Mouse (Mus musculus) mature B cell (primary cell): ENCODE results near the gene Adi1.

ENCODE experiments used
- in situ Hi-C: fragments of 300-500 bp; cut with MboI; formaldehyde crosslinking; loops from 2 replicates; pipeline ENCODE4 v1.14.3; 2019

Adi1 gene

GRCm38 (mm10) chr12:28675121-28675924 lies at the start of gene Adi1:
Gene Adi1, plus strand, starts transcription at chr12:28675231.
- in situ Hi-C loops: no loop called here

DNA sequence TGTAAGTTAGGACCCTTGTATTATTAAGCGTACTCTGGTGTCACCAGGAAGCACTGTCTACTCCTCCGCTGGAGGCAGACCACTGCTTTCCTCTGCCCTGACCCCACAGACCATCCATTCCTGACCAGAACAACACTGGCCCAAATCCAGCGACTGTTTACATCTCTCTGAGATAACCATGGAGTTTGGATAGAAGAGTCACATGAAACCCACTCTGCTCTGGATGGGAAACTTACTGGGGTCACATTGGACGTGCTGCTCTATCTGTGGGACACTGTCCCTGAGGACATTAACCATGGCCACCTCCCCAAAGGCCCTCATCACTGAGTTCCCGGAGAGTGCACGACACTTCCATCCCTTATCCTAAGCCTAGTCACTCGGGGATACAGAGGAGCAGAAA lies 49.6 kb upstream of the Adi1 start:
- in situ Hi-C loops: no loop called here

DNA sequence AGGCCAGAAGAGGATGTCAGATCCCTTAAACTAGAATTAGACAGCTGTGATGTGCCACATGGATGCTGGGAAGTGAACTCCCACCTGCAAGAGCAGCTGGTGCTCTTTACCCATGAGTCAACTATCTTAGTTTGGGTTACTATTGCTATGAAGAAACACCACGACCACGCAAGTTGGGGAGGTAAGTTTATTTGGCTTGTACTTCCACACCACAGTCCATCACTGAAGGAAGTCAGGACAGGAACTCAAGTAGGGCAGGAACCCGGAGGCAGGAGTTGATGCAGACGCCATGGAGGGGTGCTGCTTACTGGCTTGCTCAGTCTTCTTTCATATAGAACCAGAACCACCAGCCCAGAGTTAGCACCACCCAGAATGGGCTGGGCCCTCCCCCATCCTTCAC lies 47.9 kb upstream of the Adi1 start:
- in situ Hi-C loops: no loop called here

DNA sequence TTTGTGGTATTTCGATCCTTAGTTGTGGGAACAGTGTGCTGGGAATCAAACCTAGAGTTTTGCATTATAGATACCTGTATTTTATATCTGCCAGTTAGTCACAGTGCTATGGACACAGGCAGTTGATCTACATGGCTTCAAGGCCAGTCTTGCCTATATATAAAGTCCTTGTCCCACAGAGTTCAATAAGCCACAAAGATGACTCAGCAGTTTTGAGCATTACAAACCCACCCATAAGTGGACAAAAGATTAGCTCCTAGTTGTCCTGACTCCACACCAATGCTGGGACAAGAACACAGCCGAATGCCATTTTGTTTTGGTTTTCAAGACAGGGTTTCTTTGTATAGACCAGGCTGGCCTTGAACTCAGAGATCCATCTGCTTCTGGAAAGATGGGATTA lies 46.6 kb upstream of the Adi1 start:
- in situ Hi-C loops: no loop called here

GRCm38 (mm10) chr12:28635058-28635534 lies 39.9 kb upstream of the Adi1 start:
- in situ Hi-C loops: loop anchor here (5.0 kb wide), 1 partner anchor 112 kb away; no protein-coding TSS in a partner anchor

- in situ Hi-C loops: loop anchor here (5.0 kb wide), 1 partner anchor 111 kb away; no protein-coding TSS in a partner anchor
Observed at GRCm38 (mm10) chr12:28635535-28636476, 39.2 kb upstream of the Adi1 start, which contains the start of gene Rps7. Gene Rps7, minus strand, starts transcription at chr12:28635953.

- in situ Hi-C loops: loop anchor here (5.0 kb wide), 1 partner anchor 111 kb away; no protein-coding TSS in a partner anchor
Observed at GRCm38 (mm10) chr12:28636543-28636942, 38.5 kb upstream of the Adi1 start.

DNA sequence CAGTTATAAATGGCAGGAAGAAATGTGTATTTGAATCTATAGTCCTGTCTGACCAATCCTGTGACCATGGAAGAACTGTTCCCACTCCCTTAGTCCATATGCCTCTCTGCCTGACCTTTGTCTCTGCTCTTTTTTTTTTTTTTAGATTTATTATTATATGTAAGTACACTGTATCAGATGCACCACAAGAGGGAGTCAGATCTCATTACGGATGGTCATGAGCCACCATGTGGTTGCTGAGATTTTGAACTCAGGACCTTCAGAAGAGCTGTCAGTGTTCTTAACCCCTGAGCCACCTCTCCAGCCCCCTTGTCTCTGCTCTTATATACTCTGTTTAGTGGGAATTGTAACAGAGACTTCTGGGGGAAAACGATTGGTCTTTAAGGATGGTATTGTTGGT lies 36.3 kb upstream of the Adi1 start:
- in situ Hi-C loops: loop anchor here (5.0 kb wide), 1 partner anchor 109 kb away; no protein-coding TSS in a partner anchor

DNA sequence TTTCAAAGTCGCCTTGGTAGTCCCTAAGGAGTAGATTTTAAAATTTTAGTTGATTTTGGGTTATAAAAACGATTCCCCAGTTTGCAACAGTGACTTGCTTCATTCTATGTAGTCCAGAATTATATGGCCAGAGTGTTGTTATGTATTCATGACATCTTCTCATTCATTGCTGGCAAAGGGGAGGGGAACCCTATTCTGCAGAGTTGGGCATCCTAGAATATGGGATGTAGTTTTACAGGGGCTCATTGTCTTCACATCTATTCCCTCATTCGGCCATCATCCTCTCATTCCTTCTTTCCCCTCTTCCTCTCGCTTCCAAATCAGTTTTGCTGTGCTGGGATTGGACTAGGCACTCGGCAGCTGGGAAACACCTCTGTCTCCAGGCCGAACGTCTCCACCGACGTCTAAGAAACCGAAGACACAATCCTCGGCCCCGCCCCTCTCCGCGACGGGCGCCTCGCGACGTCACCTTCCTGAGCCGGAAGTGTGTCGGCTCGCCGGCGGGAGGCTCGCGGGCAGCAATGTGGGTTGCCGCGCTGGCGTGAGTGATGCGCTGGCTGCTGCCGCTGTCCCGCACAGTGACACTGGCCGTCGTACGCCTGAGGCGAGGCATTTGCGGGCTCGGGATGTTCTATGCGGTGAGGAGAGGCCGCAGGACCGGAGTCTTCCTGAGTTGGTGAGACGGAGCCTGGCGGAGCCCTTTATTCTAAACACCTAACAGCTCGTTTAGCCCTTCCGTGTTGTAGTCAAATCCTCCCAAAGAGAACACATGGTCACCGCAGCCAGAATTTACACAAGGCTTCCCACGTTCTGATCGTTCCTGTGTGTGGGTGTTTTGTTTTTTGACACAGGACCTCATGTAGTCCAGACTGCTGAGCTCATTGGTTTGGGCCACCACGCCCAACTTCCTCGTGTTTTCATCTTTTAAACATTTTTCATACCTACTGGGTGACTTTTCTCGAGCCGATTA lies 25.6 kb upstream of the Adi1 start, which contains the start of gene Rnaseh1:
Gene Rnaseh1 (plus strand): TSS at position 462 of the 970 bp plus-strand sequence.
- in situ Hi-C loops: no loop called here

GRCm38 (mm10) chr12:28662628-28663027 lies 12.4 kb upstream of the Adi1 start:
- in situ Hi-C loops: no loop called here

GRCm38 (mm10) chr12:28666734-28667133 lies 8.3 kb upstream of the Adi1 start:
- in situ Hi-C loops: no loop called here

DNA sequence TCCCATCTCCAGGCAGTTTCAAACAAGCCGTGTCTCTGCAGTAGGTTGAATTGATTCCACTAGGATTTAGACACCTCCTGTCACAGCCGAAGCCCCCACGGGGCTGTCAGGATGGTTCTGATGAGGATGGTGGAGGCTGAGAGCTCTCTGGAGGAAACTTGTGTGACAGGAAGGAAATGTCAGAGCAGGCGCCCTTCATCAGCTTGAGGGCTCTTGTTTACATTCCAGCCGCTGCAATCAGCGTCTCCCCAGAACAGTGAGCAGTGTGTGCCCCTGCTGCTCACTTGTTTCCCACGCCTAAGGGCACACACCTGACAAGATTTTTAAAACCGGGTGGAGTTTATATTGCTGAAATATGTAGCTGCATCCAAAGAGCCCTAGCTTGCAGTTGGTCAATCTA lies 7.7 kb upstream of the Adi1 start:
- in situ Hi-C loops: no loop called here

DNA sequence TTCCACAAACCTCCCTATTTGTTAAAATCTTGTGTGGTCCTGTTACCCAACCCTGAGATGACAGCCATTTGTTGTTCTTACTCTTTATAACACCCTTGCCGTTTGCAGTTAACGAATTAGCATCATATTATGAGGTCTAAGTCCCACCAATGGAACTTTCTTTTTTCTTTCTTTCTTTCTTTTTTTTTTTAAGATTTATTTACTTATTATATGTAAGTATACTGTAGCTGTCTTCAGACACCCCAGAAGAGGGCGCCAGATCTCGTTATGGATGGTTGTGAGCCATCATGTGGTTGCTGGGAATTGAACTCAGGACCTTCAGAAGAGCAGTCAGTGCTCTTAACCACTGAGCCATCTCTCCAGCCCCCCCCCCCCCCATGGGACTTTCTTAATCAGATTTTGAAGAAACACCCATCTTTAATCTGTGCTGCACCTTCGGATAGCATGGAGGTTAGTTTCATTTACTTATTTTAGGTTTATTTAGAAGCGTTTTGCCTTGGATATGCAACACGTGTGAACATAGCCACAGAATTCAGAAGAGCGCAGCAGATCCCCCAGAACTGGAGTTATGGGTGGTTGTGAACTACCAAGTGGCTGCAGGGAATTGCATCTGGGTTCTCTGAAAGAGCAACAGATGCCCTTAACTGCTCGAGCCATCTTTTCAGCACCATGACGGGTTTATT lies 852 bp upstream of the Adi1 start:
- in situ Hi-C loops: no loop called here

GRCm38 (mm10) chr12:28675925-28676209 lies 836 bp downstream of the Adi1 start:
- in situ Hi-C loops: no loop called here

GRCm38 (mm10) chr12:28684674-28685073 lies 9.6 kb downstream of the Adi1 start:
- in situ Hi-C loops: no loop called here

DNA sequence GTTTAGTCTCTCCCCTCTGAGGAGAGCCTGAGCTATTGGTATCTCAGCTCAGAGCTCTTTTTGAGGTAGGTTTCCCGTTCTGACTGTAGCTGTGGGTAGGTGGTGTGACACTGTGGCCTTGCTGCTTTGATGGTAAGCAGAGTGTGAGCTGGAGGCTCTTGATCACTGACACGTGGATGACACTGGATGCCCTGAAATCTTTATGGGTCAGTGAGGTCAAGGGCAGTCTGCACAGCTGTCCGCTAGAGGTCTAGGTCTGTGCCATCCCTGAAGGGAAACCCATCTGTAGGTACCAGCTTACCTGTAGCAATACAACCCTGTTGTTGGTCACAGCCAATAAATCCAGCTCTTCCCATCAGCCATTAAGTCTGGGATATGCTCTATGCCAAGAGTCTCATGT lies 10.7 kb downstream of the Adi1 start:
- in situ Hi-C loops: no loop called here

GRCm38 (mm10) chr12:28686199-28686879 lies 11.3 kb downstream of the Adi1 start:
- in situ Hi-C loops: no loop called here

DNA sequence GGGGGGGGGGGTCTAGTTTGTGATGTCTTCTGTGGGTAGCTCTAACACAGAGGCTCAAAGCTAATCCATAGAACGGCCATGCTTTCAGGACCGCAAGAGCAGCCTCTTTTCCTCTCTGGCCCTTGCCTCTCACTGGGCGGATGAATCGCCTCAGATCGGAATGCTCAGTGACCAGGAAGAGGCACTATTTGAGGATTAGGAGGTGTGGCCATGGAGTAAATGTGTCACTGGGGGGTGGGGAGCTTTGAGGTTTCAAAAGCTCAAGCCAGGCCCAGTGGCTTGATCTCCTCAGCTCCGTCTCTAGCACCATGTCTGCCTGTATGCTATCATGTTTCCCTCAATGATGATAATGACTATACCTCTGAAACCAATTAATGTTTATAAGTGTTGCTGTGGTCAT lies 14.0 kb downstream of the Adi1 start:
- in situ Hi-C loops: no loop called here

DNA sequence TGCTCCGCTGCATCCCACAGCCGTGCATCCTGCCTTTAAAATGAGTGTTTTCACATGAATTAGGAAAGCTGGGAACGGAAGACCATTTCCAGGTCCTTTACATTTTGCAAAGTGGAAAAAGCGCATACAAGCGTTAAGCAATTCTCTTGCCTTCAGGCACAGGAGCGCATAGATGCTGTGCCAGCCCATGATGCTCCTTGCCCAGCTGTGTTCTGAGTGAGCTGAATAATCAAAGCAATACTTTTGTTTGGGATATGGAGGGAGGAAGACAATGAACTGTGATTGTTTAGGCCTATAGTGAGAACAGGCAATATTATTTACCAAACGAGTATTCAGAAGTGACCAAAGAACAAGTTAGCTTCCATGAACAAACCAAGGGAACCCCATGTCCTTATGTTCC lies 15.7 kb downstream of the Adi1 start:
- in situ Hi-C loops: no loop called here

- in situ Hi-C loops: no loop called here
Observed at GRCm38 (mm10) chr12:28693738-28694137, 18.7 kb downstream of the Adi1 start.
